Mouse (Mus musculus): Measurements from ENCODE around the gene Wnt5a.

Wnt5a gene

DNA sequence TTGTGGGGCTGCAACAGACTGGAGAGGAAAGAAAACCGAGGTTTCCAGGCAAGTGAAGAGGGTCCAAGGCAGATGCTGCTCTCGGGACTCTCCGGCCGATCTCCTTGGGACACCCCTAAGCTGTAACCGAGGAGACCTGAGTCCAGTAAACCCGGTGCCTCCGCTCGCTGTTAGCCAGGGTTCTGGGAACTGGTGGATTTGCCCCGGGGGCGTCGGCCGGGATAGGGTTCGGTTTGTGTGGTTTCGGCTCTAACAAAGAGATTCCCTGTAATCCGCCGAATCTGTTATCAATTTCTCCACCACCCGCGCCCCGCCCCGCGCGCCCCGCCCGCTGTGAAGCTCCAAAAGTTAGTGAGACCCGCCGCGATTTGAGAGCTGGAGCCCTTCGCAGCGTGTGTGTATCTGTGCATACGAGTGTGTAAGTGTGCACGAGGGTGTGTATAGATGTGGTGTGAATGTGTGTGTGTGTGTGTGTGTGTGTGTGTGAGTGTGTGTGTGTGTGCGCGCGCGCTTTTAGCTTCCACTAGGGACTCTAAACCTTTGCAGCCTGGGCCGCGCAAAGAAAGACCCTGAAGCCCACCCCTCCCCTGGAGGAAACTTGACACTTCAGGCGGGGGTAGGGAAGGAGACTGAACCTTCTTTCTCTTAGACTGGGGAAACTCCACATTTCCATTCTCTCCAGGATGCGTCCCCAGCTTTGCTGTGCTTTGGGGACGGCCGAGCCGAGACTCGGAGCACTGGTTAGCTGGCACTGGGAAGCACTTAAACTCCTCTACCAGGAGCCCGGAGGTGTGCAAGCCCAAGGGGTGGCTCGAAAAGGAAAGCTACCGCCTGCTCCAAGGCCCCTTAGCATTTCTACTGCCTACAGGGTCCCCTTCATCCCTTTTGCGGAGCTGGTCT, 5.1 kb downstream of the Wnt5a start:
- no peak for DNase-seq (ENCODE audit: low read depth, low spot score)

DNA sequence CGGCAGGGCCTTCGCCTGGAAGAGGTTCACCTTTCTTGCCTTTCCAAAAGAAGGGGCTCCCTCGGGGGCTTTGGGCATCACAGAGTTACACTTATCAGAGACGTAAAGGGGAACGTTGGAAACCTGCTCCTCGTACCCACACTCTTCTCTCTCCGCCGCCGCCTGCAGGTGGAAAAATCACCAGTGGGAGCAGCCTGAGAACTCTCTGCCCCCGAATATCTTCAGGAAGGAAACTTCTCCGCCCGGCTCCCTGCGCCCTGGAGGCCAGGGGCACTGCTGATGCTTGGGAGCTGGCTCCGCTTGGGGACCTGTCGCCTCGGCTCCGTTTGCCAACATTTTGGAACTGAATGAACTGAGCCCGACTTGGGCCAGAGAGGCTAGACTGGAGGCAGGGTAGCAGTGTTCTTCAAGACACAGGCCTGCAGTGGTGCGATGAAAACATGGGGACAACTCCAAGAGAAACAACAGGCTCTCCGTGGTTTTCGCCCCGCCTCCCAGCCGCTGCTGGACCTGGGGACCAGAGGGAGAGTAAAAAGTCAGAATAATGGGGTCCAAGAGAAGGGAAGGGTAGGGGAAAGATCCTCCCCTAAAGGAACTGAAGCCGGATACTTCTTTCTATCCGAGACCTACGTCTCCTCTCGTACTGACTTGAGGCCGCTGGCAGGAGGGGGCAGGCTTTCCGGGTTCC, 5.9 kb downstream of the Wnt5a start:
- DNase-seq (ENCODE audit: low read depth, low spot score) = peak; percentile 33

DNA sequence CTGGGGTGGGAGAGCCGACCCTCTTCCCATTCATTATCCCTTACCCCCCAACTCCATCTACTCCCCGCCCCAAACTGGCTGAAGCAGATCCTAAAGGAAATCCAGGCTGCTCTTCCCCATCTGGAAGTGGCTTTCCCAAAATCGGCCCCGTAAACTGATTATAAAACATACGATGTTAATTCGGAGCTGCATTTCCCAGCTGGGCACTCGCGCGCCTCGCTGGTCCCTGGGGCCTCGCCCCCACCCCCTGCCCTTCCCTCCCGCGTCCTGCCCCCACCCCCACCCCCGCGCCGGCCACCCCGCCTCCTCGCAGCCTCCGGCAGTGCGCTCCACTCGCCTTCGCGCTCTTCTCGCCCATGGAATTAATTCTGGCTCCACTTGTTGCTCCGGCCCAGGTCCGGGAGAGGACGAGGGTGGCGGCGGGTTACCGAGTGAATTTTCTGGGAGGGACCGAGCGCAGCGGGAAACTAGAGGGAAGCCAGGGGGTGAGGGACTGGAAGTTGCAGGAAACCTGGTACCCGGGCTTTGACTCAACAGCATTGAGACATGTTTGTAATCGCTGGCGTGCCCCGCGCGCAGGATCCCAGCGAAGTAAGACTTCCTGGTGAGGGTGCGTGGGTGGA, 6.6 kb downstream of the Wnt5a start:
- DNase-seq (ENCODE audit: low read depth, low spot score) = peak; percentile 12

DNA sequence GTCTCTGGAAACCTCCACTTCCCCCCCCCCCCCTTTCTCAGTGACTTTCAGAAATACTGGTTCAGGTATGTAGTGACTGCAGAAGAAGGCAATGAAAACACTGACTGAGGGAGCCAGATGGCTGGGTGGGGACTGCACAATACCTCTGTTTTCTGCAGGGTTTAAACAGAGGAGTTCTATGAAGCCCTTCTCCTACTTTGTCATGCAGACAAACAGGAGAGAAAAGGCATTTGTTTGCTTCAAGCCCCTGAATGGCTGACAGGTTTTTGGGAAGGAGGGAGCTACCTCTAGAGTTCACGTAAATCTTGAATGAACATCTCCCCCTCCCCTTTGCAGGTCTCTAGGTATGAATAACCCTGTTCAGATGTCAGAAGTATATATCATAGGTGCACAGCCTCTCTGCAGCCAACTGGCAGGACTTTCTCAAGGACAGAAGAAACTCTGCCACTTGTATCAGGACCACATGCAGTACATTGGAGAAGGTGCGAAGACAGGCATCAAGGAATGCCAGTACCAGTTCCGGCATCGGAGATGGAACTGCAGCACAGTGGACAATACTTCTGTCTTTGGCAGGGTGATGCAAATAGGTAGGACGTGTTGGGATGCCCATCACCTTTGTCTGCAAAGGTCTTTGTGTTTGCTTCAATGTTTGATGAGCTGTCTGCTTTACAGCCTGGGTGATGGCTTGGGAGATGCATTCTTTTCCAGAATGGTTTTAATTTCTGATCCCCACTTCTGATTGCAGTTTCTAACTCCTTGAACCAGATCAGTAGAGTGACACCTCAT, 8.4 kb downstream of the Wnt5a start:
- no peak for DNase-seq (ENCODE audit: low read depth, low spot score)

DNA sequence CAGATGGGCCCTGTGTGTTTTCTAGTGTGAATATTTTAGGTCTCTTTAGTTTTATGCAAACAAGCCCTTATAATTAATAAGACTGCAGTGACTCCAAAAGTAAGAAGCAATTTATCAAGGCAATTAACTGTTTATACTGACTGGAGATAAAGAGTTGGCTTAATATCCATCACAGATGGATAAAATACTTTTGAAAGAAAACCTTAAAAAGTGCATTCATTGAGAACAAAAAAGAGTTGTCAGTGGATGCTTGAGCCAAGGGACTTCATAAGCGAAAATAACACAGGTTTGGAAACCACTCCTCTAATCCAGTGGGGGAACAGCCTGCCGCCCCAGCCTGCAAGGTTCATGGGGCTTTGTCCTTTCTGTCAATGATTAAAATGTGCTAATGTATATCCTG, 9.6 kb downstream of the Wnt5a start:
- no peak for DNase-seq (ENCODE audit: low read depth, low spot score)

- DNase-seq (ENCODE audit: low read depth, low spot score) = no peak
Measured at GRCm38 (mm10) chr14:28515331-28515730, 10.8 kb downstream of the Wnt5a start.

DNA sequence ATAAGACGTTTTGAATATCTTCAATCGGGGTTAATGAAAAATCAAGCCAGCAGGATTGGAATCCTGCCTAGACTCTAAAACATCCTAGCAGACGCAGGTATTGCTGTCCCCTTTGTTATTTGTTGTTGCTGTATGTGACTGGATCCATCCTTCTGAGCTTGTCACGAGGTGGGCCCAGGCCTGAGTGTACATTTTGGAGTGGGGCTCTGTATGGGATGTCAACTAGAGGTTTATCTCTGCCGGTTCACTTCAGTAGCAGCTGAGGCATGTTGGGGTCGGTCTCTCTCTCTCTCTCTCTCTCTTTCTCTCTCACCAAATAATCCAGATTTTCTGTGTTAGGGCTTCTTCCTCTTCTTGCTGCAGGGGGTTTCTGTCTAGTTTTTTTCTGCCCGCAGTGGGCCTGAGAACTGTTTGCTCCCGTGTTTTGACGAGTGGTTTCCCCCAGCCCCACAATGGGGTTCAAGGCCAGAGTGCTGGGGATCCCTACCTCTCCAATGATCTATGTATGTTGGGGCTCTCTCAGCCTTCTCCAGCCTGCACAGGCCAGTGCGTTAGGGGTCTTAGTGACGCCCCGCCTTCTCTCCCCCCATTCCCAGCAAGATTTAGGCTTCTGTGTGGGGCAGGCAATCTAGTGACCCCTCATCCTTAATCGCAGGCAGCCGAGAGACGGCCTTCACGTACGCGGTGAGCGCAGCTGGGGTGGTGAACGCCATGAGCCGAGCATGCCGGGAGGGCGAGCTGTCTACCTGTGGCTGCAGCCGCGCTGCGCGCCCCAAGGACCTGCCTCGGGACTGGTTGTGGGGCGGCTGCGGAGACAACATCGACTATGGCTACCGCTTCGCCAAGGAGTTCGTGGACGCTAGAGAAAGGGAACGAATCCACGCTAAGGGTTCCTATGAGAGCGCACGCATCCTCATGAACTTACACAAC, 13.3 kb downstream of the Wnt5a start:
- no peak for DNase-seq (ENCODE audit: low read depth, low spot score)

- no peak for DNase-seq (ENCODE audit: low read depth, low spot score)
Measured at GRCm38 (mm10) chr14:28521106-28521505, 16.6 kb downstream of the Wnt5a start.

DNA sequence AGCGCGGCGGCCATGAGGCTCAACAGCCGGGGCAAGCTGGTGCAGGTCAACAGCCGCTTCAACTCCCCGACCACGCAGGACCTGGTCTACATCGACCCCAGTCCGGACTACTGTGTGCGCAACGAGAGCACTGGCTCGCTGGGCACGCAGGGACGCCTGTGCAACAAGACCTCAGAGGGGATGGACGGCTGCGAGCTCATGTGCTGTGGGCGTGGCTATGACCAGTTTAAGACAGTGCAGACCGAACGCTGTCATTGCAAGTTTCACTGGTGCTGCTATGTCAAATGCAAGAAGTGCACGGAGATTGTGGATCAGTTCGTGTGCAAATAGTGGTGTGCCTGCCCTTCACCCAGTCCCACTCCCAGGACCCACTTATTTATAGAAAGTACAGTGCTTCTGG, 18.1 kb downstream of the Wnt5a start:
- DNase-seq (ENCODE audit: low read depth, low spot score) = no peak

DNA sequence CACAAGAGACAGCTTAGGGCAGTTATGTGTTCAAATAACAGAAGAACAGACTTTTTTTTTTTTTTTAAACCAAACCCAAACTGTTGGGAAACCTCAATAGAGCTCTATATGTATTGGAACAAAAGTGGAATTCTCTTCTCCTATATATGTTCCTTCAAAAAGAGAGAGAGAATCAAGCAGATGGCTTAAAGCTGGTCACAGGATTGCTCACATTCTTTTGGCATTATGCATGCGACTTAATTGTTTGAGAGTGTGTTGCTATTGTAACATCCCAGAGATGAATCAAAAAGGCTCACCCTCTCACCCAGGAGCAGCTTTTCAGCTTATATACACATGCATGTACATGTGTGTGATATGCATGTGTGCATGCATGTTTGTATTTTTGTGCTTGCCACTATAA, 21.0 kb downstream of the Wnt5a start:
- DNase-seq (ENCODE audit: low read depth, low spot score) = no peak

DNA sequence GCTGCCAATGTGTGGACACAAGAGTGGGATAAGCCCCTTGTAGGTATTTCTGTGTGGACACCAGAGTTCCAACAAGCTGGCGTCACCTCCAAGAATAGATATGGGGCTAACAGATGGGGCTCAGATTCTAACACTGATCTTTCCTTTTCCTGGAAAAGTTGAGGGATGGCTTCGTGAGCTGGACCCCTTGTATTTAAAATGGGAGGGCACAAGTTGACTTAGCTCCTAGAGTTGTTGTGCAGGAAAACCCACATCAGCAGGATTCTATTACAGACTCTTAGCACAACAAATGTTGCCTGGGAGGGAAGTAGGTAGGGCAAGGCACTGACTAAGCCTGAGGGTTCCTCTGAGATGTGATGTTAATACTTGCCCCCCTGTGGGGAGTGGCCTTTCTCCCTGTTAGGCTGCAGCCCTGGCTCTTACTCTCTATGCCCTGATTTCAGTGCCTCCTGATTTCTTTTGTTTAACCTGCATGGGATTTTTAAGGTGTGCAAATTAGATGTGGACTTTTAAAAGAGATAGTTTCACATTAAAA, 23.7 kb downstream of the Wnt5a start:
- no peak for DNase-seq (ENCODE audit: low read depth, low spot score)

DNA sequence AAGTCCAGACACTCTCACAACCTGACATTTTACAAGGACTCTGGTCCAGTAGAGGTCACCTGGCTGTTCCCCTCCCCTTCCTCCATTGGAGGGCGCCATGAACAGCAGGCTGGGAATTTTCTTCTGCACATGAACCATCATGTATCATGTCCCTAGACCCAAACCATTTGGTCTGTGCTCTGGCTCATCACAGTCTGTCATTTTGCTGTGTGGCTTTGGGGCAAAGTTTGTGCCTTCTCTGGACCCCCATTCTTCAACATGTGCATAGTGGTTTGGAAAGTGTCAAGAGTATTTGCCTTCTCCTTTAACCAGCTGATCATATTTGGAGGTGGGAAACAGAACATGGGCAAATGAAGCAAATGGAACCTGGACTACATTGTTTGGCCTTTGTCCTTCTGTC, 27.0 kb downstream of the Wnt5a start:
- DNase-seq (ENCODE audit: low read depth, low spot score) = no peak

GRCm38 (mm10) chr14:28532943-28533342, 28.4 kb downstream of the Wnt5a start:
- DNase-seq (ENCODE audit: low read depth, low spot score) = no peak

- no peak for DNase-seq (ENCODE audit: low read depth, low spot score)
Measured at GRCm38 (mm10) chr14:28533876-28534275, 29.3 kb downstream of the Wnt5a start.

DNA sequence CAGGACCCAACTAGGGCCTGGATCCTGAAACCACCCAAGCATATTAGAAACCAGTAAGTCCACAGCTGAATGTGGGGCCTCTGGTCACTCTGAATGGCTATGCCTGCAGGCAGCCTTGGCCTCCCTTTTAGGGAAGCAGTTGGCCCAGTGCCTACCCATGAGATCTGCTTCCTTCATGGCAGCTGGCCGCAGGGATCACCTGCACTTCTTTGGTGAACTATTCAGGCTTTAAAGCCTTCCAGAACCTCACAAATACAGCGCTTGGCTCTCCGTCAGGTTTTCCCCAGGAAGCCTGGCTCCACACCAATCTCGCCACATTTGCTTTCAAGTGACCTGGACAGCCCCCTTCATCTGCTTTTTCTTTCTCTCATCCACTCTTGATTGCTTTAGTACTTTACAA, 31.3 kb downstream of the Wnt5a start:
- peak; percentile 77 for DNase-seq (ENCODE audit: low read depth, low spot score)

DNA sequence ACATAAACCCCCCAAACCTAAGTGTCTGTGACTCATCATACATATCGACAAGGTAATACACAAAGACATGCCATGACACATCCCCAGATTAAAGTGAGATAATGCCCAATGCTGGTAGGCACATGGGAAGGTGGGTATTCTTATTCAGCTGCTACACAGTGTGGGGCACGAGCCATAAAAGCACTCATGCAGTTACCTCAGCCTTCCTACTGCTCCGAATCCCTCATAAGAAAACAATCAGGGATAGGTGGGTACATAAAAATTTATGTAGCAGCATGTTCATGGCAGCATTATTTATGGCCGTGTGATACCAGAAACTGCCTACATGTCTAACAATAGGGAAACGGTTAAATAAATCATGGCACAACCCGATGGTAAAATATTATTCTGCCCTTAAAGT, 35.0 kb downstream of the Wnt5a start:
- no peak for DNase-seq (ENCODE audit: low read depth, low spot score)

DNA sequence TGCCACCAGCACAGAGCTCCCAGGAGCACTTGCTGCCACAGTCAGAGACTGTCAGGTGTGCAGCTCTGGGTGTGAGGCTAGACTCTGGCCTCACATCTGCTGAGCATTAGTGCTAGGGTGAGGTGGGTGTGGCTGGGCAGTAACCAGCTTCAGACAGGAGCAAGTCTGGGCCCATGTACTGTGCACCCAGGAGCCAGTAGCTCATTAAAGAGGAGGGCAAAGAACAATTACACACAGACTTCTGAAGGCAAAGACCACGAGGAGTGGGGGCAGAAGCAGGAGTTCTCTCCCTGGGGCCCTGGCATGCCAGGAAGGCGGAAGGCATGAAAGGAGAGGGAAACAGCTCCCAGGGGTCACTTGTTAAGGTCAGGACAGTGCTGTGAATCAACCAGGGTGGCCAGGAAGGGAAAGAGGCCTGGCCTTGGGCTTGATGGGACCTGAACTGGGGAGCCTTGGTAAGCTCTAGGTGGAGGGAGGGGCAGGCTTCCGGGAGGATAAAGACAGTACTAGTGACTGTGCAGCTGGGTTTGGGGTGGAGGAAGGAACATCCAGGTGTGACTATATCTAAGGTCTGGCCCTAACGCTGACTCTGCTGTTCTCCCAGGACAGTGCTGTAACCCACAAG, 37.7 kb downstream of the Wnt5a start:
- no peak for DNase-seq (ENCODE audit: low read depth, low spot score)

DNA sequence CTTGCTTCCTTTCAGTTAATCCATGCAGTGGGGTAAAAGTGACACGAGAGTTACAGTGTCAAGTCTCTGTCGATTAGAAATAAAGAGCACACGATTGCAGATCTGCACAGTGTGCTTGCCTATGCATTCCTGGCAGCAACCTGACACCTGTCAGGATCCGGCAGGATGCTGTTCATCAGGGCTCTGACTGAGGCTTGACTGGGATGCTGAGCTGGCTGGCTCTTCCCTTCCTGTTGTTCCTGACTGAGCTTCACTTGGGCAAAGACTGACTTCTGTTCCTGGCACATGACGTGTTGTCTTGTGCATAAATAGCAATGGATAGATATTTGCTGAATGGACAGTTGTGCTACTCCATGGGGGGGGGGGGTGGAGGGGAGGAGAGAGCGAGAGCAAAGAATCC, 57.3 kb downstream of the Wnt5a start:
- no peak for DNase-seq (ENCODE audit: low read depth, low spot score)

Measured in brain, adult 2 months (tissue).